Mouse (Mus musculus) CH12.LX (cell line): ENCODE data around the gene Stt3a. TPM values are rescaled to one million over a fixed set of nuclear protein-coding genes. Genes with fewer than 3 reads are reported as not detected.
A peak's percentile ranks its signal among the peaks of the same experiment; 100 is the strongest.

Source experiments
- DNase-seq: peaks from one replicate; pipeline ENCODE4 v3.0.0-alpha.2; 2013; ENCODE audit errors: extremely low read depth
- H3K27ac ChIP-seq: 2 replicates; pipeline ENCODE4 v1.5.1; 2012; ENCODE audit warnings: low read depth, mild to moderate bottlenecking, control low read depth, moderate library complexity; ENCODE audit not compliant: insufficient read depth
- H3K27me3 ChIP-seq: replicated peaks from 2 replicates; pipeline ENCODE3; 2012; ENCODE audit warnings: inconsistent platforms
- H3K36me3 ChIP-seq, 2 experiments: replicated peaks in 1 of 2; 2 replicates each; pipeline versions ENCODE3 to v1.6.1; 2012; ENCODE audit warnings: inconsistent platforms in 1 of 2, low read length in 1 of 2, mild to moderate bottlenecking in 1 of 2, mixed read lengths in 1 of 2, moderate library complexity in 1 of 2; ENCODE audit not compliant: control insufficient read depth in 1 of 2, insufficient read depth in 1 of 2
- H3K4me1 ChIP-seq, 2 experiments: 2 replicates each; pipeline ENCODE4 v1.6.1; 2012; ENCODE audit warnings: inconsistent platforms in 1 of 2, moderate library complexity in 1 of 2; ENCODE audit not compliant: insufficient read depth in 2 of 2, control insufficient read depth in 1 of 2
- H3K4me2 ChIP-seq: 2 replicates; pipeline ENCODE4 v1.6.1; 2012; ENCODE audit warnings: low read depth, mild to moderate bottlenecking, control low read depth; ENCODE audit not compliant: poor library complexity, insufficient read depth, severe bottlenecking
- H3K4me3 ChIP-seq, 3 experiments: fragments of 150-350 bp in 1 of 3; sonication (generic) in 1 of 3; replicated peaks in 1 of 3; 2 replicates each; pipeline versions ENCODE3 to v1.5.1; 2011 to 2012; ENCODE audit warnings: low read depth in 2 of 3, low read length in 2 of 3, mild to moderate bottlenecking in 2 of 3, moderate library complexity in 2 of 3, control low read depth in 1 of 3, improper control_type of control experiment in 1 of 3, inconsistent platforms in 1 of 3, mixed read lengths in 1 of 3; ENCODE audit not compliant: poor library complexity in 1 of 3
- H3K79me2 ChIP-seq: replicated peaks from 2 replicates; pipeline ENCODE4 v1.6.1; 2012; ENCODE audit warnings: mild to moderate bottlenecking, moderate library complexity; ENCODE audit not compliant: control insufficient read depth, poor library complexity, insufficient read depth, severe bottlenecking; ENCODE audit errors: extremely low read depth
- H3K9ac ChIP-seq: 2 replicates; pipeline ENCODE4 v1.6.1; 2012; ENCODE audit warnings: low read depth, mild to moderate bottlenecking, control low read depth, moderate library complexity; ENCODE audit not compliant: insufficient read depth
- H3K9me3 ChIP-seq: replicated peaks from 2 replicates; pipeline ENCODE3; 2012; ENCODE audit warnings: low read length, inconsistent platforms, mixed read lengths
- BHLHE40 ChIP-seq: IDR thresholded peaks from 2 replicates; pipeline ENCODE4 v1.6.1; 2011; ENCODE audit warnings: mild to moderate bottlenecking, low read depth, low read length, improper control_type of control experiment
- CTCF ChIP-seq, 2 experiments: IDR thresholded peaks in 1 of 2; conservative IDR thresholded peaks in 1 of 2; 2 replicates each; pipeline ENCODE4 v1.5.1; 2011 to 2012; ENCODE audit warnings: low read depth in 2 of 2, low read length in 2 of 2, improper control_type of control experiment in 1 of 2, inconsistent platforms in 1 of 2, mild to moderate bottlenecking in 1 of 2, moderate library complexity in 1 of 2
- E2F4 ChIP-seq: IDR thresholded peaks from 2 replicates; pipeline ENCODE4 v1.6.1; 2011; ENCODE audit warnings: low read depth, low read length, improper control_type of control experiment; ENCODE audit not compliant: insufficient replicate concordance
- ETS1 ChIP-seq: conservative IDR thresholded peaks from 2 replicates; pipeline ENCODE4 v1.6.1; 2012; ENCODE audit warnings: low read depth, mild to moderate bottlenecking, inconsistent platforms, low read length, improper control_type of control experiment, moderate library complexity
- GABPA ChIP-seq: IDR thresholded peaks from 2 replicates; pipeline ENCODE4 v1.6.1; 2012; ENCODE audit warnings: low read depth, low read length, improper control_type of control experiment, inconsistent platforms; ENCODE audit not compliant: insufficient replicate concordance
- IRF4 ChIP-seq: IDR thresholded peaks from 2 replicates; pipeline ENCODE4 v1.6.1; 2014; ENCODE audit warnings: low read depth, mild to moderate bottlenecking, inconsistent platforms, low read length, improper control_type of control experiment
- JUND ChIP-seq: conservative IDR thresholded peaks from 2 replicates; pipeline ENCODE4 v1.6.1; 2011; ENCODE audit warnings: low read depth, low read length, improper control_type of control experiment
- KAT2A ChIP-seq: IDR thresholded peaks from 2 replicates; pipeline ENCODE4 v1.6.1; 2012; ENCODE audit warnings: low read length, improper control_type of control experiment, inconsistent platforms; ENCODE audit not compliant: insufficient replicate concordance
- MAX ChIP-seq: IDR thresholded peaks from 2 replicates; pipeline ENCODE4 v1.6.1; 2011; ENCODE audit warnings: low read length, improper control_type of control experiment
- MAZ ChIP-seq: IDR thresholded peaks from 2 replicates; pipeline ENCODE4 v1.6.1; 2012; ENCODE audit warnings: low read depth, mild to moderate bottlenecking, inconsistent platforms, low read length, improper control_type of control experiment, moderate library complexity
- RCOR1 ChIP-seq: conservative IDR thresholded peaks from 2 replicates; pipeline ENCODE4 v1.6.1; 2012; ENCODE audit warnings: low read depth, mild to moderate bottlenecking, inconsistent platforms, low read length, improper control_type of control experiment
- TCF12 ChIP-seq: IDR thresholded peaks from 2 replicates; pipeline ENCODE4 v1.6.1; 2014; ENCODE audit warnings: low read depth, mild to moderate bottlenecking, inconsistent platforms, low read length, improper control_type of control experiment
- USF1 ChIP-seq: IDR thresholded peaks from 2 replicates; pipeline ENCODE4 v1.6.1; 2014; ENCODE audit warnings: low read depth, mild to moderate bottlenecking, inconsistent platforms, low read length, improper control_type of control experiment
- USF2 ChIP-seq: conservative IDR thresholded peaks from 2 replicates; pipeline ENCODE4 v1.6.1; 2011; ENCODE audit warnings: low read depth, low read length, improper control_type of control experiment
- ZC3H11A ChIP-seq: IDR thresholded peaks from 2 replicates; pipeline ENCODE4 v1.6.1; 2012; ENCODE audit warnings: low read depth, mild to moderate bottlenecking, inconsistent platforms, low read length, improper control_type of control experiment
- dilution Hi-C: fragments of 300-500 bp; cut with MboI; formaldehyde crosslinking; loops from 2 replicates; pipeline ENCODE4 v1.14.3; 2020; ENCODE audit warnings: low sequenced_read_pairs; ENCODE audit not compliant: extremely low pct_unique_long_range_greater_than_20kb, extremely low pct_ligation_motif_present
- in situ Hi-C: fragments of 300-500 bp; cut with MboI; formaldehyde crosslinking; loops from 3 replicates; pipeline ENCODE4 v1.14.3; 2019; ENCODE audit warnings: low sequenced_read_pairs, low pct_ligation_motif_present, low pct_unique_long_range_greater_than_20kb, mixed read lengths
- polyA plus RNA-seq: library from polyadenylated mRNA; unstranded; fragments of >175 nt; gene quantifications from 2 replicates; pipeline ENCODE4 v1.2.1, GENCODE M21; 2012; ENCODE audit warnings: low read depth; ENCODE audit not compliant: insufficient read length
- total RNA-seq, 2 experiments: library from RNA; depleted of rRNA; stranded (reverse); fragments of 300-350 nt in 1 of 2; fragments of >200 nt in 1 of 2; gene quantifications; 2 replicates each; pipeline ENCODE4 v1.2.3; 2012 to 2014

The Stt3a gene
- total and polyA plus RNA-seq, 3 experiments = 280 to 559 (median 395) TPM

- no peak for DNase-seq
- TF ChIP-seq IRF4 (no peak), MAZ (no peak), ETS1 (no peak), KAT2A (no peak), CTCF (conservative IDR thresholded peaks at IDR 0.05 in 1 of 2, IDR thresholded peaks at IDR 0.05 in 1 of 2; ENCODE audit: low read depth in 2 of 2, low read length in 2 of 2) (peak in 1 of 2 experiments; percentile 42; a peak in 2 of 4 replicates), USF1 (no peak), MAX (no peak)
- TF ChIP-seq, all 38 proteins: peak for 1
- Histone ChIP-seq H3K36me3 (no peaks in the 10 kb centered on the region), H3K4me2 (no peak overlapping the region), H3K9ac (no peak overlapping the region), H3K27ac (no peak overlapping the region), H3K27me3 (peaks cover 2% of the 10 kb centered on the region), H3K9me3 (peaks cover 3% of the 10 kb centered on the region), H3K4me3 (no peak overlapping the region), H3K79me2 (no peaks in the 10 kb centered on the region), H3K4me1 (no peaks in the 10 kb centered on the region)
- in situ Hi-C loops (no loop called here), dilution Hi-C loops (no loop called here)
These were observed 47.0 kb upstream of the Stt3a start for GRCm38 (mm10) chr9:36814486-36814885.

GRCm38 (mm10) chr9:36808126-36808785 lies 40.8 kb upstream of the Stt3a start:
- in situ Hi-C loops = no loop called here
- no peaks in the 10 kb centered on the region for H3K4me1 ChIP-seq
- H3K27me3 ChIP-seq = peaks cover 2% of the 10 kb centered on the region
- H3K36me3 ChIP-seq = no peaks in the 10 kb centered on the region
- dilution Hi-C loops = no loop called here
- no peaks in the 10 kb centered on the region for H3K79me2 ChIP-seq
- H3K27ac ChIP-seq = no peak overlapping the region
- no peak for DNase-seq
- no peak overlapping the region for H3K4me2 ChIP-seq
- no peak overlapping the region for H3K9ac ChIP-seq
- TF ChIP-seq ZC3H11A (no peak), E2F4 (no peak), GABPA (no peak), BHLHE40 (no peak), JUND (no peak), USF2 (no peak), TCF12 (no peak), RCOR1 (no peak)
- no peak overlapping the region for H3K4me3 ChIP-seq
- H3K9me3 ChIP-seq = peaks cover 3% of the 10 kb centered on the region
